Mouse (Mus musculus): ENCODE measurements around the gene Dpyd. TPM values are rescaled to one million over a fixed set of nuclear protein-coding genes. Genes with fewer than 3 reads are reported as not detected.

Gene Dpyd
- 1 to 10 TPM; 2.5 to 3.0 TPM for total RNA-seq (2021)

DNA sequence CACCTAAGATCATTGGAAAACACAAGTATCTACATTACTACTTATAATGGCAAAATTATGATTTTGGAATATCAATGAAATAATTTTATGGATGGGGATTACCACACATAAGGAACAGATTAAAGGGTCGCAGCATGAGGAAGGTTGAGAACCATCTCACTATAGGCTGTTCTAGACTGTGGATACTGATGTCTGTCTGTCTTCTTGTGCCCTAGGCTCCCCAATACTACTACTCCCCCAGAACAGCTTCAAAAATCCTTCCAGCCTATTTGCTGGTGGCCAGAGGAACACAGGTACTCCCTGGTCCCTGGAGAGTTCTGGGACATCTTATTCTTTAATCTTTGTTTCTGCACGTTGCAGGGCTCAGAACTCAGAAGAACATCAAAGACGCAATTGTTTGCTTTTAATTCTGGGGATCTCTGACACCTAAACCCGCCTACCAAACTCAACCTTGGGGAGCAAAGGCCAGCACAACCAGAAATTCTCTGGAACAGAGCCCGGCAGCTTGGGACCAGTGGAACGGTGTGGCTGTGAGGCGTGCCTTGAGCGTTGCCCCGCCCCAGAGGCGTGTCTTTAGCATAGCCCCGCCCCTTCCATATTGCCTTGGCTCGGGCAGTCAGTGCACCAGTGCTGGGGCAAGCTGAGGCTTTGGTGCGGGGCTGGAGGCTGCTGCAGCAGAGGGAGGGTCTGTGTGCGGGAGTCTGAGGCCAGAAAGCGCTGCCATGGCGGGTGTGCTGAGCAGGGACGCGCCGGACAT, at the start of gene Dpyd:
Dpyd (plus strand) TSS at position 576 of the 757 bp plus-strand sequence.
- DNase-seq = peak; percentile 79

DNA sequence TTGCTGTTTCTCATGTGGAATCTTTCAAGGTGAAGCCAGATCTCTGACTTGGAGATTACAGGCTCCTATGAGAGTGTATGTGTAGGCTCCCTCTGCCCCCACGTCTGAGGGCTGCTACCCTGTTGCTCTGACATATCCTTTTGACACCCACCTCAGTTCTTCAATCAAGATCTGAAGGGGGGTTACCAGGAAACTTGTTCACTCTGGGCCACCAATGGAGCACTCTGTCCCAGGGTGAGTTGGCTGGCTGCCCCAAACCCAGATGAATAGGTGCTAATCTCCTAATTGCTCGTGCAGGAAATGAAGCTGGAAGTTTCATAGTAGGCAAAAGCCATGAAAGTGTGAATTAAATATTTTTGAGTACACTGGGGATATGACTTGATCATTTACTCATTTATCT, 24.3 kb upstream of the Dpyd start:
- no peak for DNase-seq

DNA sequence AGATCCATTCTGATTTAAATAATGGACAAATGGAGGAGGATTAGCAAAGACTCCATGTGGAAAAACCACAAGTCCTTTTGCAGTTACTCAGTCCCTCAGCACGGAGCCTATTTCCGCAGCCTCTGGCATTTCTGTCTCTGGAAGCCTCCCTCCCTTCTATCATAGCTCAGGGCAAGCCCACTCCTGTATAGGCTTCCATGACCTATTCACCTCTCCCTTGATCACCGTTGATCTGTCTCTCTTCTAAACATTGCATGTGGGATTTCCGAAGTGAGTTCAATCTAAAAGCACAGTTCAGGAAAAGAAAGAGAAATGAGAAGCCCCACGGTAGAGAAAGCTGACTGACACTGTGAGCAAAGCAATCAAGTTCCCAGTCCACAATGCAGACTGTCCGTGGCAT, 20.2 kb upstream of the Dpyd start:
- no peak for DNase-seq

DNA sequence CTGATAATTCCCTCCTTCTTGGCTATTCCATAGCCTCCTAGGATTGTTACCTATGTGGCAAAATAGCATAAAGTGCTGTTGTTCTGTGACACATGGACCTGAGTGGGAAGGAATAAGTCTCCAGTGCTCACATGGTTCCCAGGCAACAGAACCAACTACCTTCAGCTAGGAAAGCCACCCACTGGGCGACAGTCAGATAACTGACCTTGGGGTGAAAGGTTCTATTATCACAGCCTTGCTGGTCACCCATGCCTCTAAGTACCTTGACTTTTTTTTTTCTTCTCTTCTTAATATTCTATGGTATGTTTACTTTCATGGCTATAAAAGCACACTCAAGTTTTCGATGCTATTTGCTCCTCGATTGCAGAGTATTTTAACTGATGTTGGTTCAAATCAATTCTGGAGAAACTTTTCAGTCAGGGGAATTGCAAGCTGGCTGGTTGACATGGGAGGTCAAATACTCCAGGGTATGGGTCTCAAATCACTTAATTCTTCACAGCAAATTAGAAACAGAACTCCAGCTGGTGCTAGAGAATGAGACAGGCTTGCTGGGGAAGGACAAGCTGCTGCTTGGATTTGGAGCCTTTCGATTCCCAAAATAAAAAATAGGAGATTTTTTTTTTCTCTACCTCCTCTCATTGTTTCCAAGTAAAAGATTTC, 14.2 kb upstream of the Dpyd start:
- DNase-seq = no peak

DNA sequence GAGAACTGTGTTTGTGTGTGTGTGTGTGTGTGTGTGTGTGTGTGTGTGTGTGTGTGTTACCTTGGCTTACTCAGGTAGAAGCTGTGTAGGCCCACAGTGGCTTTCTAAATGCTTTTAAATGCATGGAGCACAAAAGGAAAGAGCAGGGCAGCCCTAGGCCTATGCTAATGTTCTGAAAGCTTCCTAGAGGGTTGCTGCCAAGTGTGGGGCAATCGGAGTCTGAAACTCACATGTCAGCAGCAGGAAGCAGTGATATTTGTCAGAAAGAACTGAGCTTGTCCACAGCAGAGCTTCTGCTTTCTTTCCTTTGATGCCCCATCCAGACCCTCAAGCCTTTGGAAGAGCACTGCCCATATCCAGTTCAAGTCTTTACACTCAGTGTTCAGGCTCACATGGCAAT, 4.3 kb upstream of the Dpyd start:
- no peak for DNase-seq

DNA sequence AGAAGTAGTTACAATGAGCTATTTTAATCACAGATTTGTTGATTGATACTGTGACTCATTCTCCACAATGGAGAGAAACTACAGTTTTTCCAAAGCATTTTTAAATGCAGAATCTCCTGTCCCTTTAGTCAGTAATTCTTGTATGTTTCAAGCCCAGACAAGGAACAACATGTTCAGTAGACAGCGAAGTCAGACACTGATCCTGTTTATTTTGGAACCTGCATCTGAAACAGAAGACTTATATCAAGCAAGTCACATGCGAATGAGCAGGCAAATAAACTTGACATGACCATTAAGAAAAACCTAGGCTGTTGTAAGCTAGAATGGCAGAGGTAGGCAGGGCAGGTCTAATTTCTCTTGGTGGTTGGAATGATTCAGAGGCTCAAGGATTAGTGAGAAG, 2.0 kb upstream of the Dpyd start:
- DNase-seq = no peak

DNA sequence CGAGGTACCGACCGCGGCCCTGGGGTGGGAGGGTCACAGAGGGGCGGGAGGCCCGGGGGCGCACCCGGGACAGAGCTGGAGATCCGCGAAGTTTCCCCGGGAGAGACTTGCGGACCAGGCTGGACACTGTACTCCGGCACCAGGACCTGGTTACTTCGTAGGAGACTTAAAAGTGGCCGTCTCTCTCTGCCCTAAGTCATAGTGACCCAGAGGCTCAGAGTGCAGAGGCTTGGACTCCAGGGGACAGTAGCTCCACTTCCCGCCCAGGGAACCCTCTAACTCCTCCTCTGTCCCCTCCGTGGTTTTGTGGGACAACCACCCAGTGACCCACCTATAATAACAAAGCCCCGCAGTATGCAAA, 362 bp downstream of the Dpyd start:
- DNase-seq = no peak

DNA sequence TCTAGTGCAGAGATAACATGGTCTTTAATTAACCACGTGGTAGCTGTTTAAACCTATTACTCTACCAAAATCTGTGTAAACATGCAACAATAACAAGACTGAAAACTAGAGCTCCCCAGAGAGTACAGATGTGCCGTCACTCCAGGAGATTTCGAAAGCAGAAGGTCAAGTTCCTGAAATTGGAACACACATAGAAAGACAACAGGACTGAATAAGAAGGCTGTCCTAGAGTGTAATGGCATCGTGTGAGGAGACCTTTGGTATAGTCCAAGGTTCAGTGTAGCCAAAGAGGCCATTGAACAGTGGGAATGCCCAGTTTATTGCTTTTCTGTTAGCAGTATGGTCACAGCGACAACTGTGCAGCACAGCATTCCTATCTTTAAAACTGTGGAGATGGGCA, 4.8 kb downstream of the Dpyd start:
- DNase-seq = no peak

DNA sequence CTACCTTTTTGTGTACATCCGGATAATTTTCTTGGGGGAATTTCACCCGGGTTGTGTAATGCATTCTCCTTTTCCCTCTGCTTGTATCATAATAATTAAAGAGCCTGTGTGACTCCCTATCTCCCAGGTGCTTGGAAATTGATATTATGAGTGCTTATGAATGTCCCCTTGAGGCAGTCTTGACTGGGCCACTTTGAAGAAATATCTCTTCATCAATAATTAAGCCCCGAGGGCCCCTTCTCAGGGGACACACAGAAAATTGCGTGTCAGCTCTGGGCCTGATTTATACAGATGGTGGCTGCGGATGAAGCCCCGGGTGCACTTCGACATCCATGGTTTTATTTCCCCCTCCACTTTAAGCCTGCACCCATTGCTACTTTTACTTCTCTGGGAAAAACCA, 8.3 kb downstream of the Dpyd start:
- no peak for DNase-seq

DNA sequence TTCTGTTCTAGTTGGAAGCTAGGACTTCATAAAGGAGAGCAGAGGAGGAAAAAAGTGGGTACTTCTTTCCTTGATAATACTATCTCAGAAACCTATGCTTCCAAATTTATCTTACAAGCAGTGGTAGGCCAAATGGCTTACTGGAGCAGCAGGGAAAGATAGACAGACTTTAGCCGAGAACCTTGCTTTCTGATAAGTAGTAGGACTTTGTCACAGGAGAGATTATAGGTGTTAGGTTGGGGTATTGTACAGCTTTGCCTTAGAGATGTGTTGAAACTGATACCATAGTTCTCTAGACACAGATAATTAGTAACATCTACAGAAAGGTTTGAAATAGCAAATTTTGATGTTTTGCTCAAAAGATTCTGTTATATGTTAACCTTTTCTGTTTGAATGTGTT, 28.6 kb downstream of the Dpyd start:
- DNase-seq = no peak

DNA sequence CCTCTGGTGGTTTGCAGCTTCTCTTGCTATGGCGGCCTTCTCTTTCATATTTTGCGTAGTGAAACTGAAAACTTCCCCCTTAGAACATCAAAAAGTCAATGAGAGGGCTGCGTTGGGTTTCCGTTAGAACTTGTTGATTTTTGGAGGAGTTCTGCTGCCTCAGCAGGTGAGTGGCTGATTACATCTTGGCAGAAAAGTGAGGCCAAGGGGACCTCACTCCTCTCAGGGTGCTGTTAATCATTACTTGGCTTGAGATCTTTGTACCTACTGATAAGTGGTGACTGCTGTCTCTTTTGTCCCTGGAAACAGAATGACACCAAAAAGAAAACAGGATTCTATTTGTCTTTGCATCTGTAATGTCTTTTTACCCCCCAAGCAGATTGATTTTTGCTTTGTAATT, 32.9 kb downstream of the Dpyd start:
- no peak for DNase-seq

DNA sequence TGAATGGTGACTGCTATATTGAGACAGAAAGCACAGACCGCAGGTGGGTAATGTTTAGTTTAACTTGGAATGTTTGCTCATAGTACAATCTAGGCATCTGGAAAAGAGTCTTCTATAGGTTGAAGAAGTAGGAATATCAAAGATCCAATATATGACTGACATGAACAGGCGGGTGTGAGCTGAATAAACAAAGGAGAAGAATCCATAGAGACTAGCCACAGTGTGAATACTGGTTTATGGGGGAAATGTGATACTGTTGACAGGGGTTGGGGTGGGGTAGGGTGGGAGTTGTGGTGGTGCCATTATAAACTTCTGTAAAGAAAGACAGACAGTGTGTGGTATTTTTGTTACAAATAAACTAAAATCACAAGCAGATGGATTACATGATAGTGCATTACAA, 33.8 kb downstream of the Dpyd start:
- no peak for DNase-seq

DNA sequence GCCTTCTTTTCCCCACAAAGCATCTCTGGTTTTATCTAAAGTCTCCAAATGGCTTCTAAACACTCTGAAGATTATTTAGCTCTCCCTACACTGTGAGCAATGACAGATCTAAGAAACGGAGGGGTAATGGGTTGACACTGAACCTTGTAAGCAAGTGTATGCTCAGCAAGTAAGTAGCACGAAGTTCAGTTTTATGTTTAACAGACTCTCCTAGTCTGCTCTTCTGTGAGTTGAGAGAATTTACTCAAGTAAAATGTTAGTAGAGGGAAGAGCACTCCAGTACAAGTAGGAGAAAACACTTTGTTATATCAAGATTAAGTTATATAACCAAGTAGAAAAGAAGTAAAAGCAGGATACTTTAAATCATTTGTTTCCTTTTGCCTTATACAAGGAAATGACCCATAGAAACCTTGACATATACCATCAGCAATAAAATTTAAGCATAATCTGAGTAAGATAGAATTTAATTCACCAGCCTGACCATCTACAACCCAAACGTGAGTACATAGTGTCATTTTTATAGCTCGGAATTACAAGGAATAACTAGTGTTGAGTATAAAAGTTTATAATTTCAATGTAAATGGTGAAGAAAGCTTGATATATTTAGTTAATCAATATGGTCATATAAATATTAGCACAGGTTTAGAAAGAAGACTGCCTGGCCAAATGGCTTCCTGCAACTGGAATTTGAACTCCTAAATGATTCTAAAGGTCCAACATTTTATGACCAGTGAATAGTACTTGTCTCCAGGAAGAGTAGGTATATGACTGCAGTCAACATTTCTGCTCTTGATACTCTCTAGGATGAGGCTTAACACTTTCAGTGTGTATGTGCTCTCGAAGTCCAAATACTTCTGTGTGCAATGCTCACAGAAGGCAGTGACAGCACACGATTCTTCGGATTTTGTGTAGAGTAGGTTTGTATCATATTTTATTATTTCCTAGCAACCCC, 40.0 kb downstream of the Dpyd start:
- DNase-seq = no peak

DNA sequence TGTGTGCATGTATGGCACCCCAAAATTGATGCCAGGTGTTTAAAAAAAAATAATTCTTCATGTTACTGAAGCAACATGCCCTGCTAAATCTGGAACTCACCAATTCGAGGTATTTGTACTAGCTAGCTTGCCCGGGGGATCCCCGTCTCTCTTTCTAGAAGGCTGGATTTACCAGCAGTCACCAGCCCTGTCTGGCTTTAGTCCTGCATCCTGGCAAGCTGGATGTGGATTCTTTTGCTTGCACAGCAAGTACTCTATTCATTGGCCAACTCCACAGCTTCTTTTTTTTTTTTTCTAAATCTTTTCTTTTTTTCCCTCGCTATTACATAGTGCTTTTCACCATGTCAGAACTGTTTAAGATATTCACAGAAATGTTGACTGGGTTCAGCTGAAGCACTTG, 46.8 kb downstream of the Dpyd start:
- DNase-seq = no peak

DNA sequence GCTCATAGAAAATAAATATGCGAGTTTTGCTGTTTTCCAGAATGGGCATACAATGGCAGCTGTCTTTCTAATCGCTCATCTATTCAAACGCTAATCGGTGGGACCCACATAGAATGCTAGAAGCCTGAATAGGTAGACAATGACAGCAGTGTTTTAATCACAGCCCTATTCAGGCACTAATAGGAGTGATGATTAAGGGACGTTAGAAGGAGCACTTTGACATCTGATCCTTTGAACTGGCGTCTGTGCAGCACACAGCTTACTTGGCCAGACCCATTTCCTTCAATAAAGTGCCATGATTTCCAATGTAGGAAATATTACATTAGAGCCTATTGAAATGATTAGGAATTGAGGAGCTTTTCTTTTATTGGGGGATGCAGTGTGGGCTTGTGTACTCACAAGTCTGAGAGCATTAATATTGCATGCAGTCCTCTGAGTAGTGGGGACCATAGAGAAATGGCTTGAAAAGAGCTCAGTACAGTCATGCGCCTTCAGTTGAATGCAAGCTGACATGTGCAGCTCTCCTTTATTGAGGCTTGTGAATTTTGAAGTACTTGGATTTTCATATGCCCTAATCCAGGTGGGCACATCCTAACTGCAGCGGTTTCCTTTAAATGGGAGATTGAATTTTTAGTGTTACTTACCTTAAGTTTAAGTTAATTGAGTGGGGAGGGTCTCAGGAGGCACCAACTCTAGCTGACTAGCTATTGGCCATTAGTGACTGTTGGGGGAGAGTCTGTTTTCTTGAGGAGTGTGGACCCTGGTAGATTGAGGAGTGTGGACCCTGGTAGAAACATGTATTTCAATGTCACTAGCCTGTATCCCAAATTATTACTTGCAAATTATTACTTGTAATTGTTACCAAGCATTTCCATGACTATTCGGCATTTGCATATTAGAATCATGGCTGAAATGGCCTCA, 64.8 kb downstream of the Dpyd start:
- DNase-seq = no peak

DNA sequence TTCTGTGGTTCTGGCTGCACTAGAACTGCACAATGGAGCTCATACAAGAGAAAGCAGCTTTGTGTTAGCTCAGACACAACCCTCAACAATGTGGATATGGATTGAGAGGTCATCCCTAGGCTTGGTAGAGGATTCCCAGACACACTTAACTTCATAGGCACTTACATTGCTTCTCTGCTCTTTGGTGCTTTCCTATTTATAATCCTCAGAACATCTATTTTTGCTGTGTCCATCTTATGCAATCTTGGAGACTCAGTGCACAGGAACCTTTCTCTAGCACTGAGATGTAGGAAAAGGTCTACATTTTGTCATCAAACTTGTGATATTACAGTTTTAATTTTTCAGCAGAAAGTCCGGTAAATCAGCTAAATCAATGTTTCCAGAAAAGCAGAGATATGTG, 67.8 kb downstream of the Dpyd start:
- no peak for DNase-seq

DNA sequence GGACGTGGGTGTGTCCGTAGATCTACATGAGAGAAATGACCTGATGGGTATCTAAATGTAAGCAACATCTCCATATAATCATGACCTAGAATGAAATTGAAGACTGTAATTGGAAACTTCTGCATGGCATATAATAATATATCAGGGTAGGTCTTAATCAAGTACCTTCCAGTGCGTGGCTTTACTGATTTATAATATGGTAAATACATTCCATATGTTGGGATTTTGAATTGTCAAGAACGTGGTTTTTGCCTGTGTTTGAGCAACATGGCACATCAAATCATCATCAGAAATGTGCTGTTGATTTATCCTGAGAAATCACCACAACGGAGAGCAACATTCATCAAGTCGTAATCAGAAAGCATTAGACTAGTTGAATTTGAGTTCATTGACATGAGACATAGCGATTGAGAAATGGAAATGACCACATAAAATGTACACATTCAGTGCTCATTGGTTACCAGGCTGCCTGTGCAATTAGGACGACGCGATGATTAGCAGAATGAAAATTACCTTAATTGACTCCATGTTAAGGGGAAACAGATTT, 84.2 kb downstream of the Dpyd start:
- DNase-seq = no peak

DNA sequence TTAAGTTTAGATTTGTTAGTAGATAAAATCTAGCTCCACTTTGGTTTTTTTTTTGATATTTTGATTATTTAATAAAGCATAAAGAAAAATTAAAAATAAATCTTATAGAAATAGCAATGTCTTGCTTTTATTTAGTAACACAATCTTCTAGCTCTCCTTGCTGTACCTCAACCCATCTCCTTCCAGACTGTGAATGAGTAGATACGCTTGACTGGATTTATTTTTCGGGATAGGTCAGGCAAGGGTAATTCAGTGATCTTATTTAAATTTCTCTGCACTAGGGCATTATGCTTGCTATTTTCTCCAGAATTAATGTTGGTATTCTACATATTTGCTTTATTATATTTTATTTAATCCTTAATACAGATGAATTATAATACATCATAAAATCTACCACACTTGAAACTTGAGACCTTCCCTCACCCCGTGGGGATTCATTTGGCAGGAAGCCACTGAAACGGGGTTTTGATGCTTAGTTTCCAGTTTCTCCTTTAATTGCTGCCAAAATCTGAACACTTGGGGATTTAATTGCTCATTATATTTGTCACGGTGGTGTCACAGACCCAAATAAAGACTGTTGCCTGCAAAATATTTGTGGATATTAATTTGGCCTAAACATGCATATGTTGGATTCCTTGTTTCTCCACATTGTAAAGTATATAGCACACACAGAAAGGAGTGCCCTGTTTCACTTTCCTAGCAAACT, 102.2 kb downstream of the Dpyd start:
- DNase-seq = peak; percentile 14

DNA sequence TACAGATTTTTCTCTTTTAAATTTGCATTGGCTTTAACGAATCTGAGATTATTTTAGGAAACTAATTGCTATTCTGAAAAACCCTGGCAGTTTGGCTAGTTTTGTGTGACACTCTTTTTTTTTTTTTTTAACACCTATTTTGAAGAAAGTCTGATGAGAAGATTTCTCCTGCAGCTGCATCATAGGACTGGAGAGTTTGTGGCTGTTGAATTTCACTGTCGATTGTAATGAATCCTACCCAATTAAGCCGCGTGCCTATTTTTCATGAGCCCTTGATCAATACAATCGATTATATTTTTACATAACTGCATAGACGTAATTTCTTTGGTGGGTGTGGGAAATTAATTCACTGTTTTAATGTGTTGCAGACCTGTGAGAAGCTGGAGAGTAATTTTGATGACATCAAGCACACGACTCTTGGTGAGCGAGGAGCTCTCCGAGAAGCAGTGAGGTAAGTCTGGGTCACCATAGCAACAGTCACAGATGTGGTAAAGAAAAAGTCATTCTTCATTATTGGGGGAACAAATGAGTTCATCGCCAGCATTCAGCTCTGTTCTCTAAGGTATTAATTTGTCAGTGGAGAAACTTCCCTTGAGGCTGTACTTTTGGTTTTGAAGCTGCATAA, 112.3 kb downstream of the Dpyd start:
- DNase-seq = no peak

DNA sequence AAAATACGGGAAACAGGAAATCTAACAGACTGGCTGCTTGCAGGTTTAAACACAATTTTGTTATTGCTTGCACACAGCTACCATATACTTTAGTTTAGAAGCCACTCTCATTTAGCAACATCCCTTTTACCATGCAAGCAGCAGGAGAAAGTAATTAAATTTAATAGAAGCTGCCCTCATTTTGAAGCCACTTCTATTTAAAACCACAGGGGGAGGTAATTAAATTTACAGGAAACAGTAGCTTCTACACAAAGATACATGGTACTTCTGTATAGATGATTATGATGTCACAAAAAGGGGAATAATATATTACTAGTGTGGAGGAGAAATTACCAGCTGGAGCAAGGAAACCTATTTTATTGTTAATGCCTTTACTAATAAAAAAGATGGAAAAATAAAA, 113.5 kb downstream of the Dpyd start:
- DNase-seq = no peak
